Mouse (Mus musculus): ENCODE data around the gene Ice2. TPM values are rescaled to one million over a fixed set of nuclear protein-coding genes. Genes with fewer than 3 reads are reported as not detected.

The Ice2 gene
- polyA plus RNA-seq, 1 experiment from 2014 or later = 12.9 TPM

DNA sequence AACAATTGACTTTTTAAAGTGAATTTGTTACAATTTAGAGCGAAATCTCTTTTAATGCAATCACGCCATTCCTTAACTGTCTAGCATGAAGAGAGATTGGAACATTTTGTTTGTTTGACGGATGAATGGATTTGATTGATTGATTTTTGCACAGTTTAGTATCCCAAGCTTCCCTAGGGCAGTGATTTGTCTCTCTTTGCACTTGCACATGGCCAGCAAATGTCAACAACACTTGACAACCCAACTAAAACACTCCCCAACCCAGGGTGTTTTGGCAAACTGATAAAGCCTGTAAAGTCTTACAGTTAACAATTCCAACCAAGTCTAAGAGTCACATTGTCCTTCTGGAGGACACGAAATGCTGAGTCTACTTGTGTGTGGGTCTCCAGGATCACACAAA is 10.4 kb upstream of the Ice2 start:
- H3K4me3 ChIP-seq (ENCODE audit: low read depth, low read length) = no peak overlapping the region
- WGBS = 90% methylated on average over 4 of the region's 4 CpGs

DNA sequence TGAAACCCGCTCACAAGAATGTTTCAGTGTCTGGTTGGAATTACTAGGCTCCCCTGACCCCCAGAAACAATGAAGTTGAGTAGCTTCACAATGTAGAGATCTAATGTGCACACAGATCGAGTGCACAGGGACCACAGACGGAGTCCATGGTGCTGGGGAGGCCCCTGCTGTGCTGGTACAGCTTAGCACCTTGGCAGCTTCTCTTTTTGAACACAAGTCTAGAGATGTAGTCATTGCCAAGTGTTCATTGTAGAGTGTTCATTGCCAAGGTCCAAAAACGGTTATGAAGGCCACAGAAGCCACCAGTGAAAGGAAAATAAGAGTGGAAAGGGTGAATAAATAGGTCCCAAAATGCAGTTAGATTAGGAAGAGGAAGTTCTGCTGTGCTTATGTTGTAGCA is 7.1 kb upstream of the Ice2 start:
- Histone ChIP-seq H3K4me1 (ENCODE audit: control insufficient read depth, insufficient read depth, low read length) (no peaks in the 10 kb centered on the region), H3K27ac (ENCODE audit: low read depth, low read length) (no peak overlapping the region), H3K27me3 (replicated peaks; ENCODE audit: control insufficient read depth, insufficient read depth, low read length) (no peaks in the 10 kb centered on the region), H3K4me3 (ENCODE audit: low read depth, low read length) (no peak overlapping the region), H3K9me3 (replicated peaks; ENCODE audit: control insufficient read depth, low read length) (no peaks in the 10 kb centered on the region), H3K9ac (ENCODE audit: low read length) (no peak overlapping the region), H3K36me3 (ENCODE audit: control insufficient read depth, insufficient read depth, low read length) (no peaks in the 10 kb centered on the region), H3K4me2 (ENCODE audit: low read length) (no peak overlapping the region)
- no peak for DNase-seq (ENCODE audit: low spot score)
- ATAC-seq = no peak
- WGBS = 75% methylated on average over 4 of the region's 4 CpGs

More for the DNA sequence above, 10.4 kb upstream of the Ice2 start:
- Histone ChIP-seq H3K9ac (ENCODE audit: low read length) (no peak overlapping the region), H3K27me3 (replicated peaks; ENCODE audit: control insufficient read depth, insufficient read depth, low read length) (no peaks in the 10 kb centered on the region), H3K9me3 (replicated peaks; ENCODE audit: control insufficient read depth, low read length) (no peaks in the 10 kb centered on the region), H3K36me3 (ENCODE audit: control insufficient read depth, insufficient read depth, low read length) (no peaks in the 10 kb centered on the region), H3K4me2 (ENCODE audit: low read length) (no peak overlapping the region), H3K27ac (ENCODE audit: low read depth, low read length) (no peak overlapping the region), H3K4me1 (ENCODE audit: control insufficient read depth, insufficient read depth, low read length) (no peaks in the 10 kb centered on the region)
- DNase-seq (ENCODE audit: low spot score) = no peak
- no peak for ATAC-seq

DNA sequence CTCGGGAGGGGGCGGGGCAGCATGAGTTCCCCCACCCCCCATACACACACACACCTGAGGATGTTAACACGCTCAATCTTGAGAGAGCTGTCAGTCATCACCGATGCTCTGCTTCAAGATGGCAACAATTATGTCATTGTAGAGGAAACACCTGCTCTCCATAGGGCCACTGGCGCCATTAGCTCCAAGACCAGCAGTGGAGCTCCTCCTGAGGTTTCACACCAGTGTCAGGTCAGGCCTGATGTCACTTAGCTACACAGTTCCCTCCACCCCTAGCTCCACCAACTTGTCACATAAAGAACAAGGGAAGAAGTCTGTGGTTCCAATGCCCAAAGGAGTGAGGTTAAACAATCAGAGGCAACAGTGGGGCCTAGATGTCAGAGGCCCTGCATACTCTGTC is 3.5 kb upstream of the Ice2 start:
- Histone ChIP-seq H3K4me2 (ENCODE audit: low read length) (no peak overlapping the region), H3K27me3 (replicated peaks; ENCODE audit: control insufficient read depth, insufficient read depth, low read length) (no peaks in the 10 kb centered on the region), H3K27ac (ENCODE audit: low read depth, low read length) (no peak overlapping the region), H3K9ac (ENCODE audit: low read length) (no peak overlapping the region), H3K9me3 (replicated peaks; ENCODE audit: control insufficient read depth, low read length) (no peaks in the 10 kb centered on the region), H3K4me3 (ENCODE audit: low read depth, low read length) (no peak overlapping the region), H3K36me3 (ENCODE audit: control insufficient read depth, insufficient read depth, low read length) (no peaks in the 10 kb centered on the region), H3K4me1 (ENCODE audit: control insufficient read depth, insufficient read depth, low read length) (peaks cover 7% of the 10 kb centered on the region)
- DNase-seq (ENCODE audit: low spot score) (no peak), ATAC-seq (no peak)
- WGBS = 94% methylated on average over 5 of the region's 5 CpGs

DNA sequence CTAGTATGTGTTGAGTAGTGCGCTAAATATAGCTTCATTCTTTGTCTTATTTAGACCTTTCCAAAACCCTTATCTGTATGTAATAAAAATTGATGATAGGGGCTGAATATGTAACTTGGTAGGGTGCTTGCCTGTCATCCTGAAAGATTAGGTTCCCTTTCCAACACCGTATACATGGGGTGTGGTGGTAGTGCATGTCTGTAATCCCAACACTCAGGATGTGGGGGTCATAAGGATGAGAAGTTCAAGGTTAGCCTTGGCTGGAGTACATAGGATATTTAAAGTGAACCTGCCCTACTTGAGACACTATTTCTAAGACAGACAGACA is 310 bp upstream of the Ice2 start:
- H3K36me3 ChIP-seq (ENCODE audit: control insufficient read depth, insufficient read depth, low read length) = no peaks in the 10 kb centered on the region

DNA sequence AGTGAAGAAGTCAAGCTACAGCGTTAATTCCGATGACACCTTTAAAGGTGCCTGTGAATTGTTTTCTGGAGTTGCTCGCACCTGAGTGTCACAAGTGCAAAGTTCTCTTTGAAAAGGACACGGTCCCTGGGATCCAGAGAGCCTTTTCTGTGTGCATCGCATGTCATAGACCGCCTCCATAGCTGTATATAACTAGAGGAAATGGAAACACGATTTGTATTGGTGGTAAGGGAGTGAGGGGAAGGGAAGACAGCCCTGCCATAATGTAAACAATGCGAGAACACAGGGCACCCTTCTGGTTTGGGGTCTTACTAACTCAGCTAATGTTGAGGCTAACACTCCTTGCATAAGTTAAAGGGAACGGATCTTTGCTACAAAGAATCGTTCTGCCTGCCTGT is 746 bp downstream of the Ice2 start:
- Histone ChIP-seq H3K4me3 (ENCODE audit: low read depth, low read length) (peak overlapping the region; percentile 71), H3K27ac (ENCODE audit: low read depth, low read length) (peak overlapping the region; percentile 85; the same call in 1 of the 2 replicates), H3K4me1 (ENCODE audit: control insufficient read depth, insufficient read depth, low read length) (peaks cover 7% of the 10 kb centered on the region), H3K9me3 (replicated peaks; ENCODE audit: control insufficient read depth, low read length) (no peaks in the 10 kb centered on the region), H3K27me3 (replicated peaks; ENCODE audit: control insufficient read depth, insufficient read depth, low read length) (no peaks in the 10 kb centered on the region), H3K4me2 (ENCODE audit: low read length) (peak overlapping the region; percentile 89), H3K36me3 (ENCODE audit: control insufficient read depth, insufficient read depth, low read length) (no peaks in the 10 kb centered on the region), H3K9ac (ENCODE audit: low read length) (peak overlapping the region; percentile 88)
- 20% methylated on average over 10 of the region's 10 CpGs for WGBS
- no peak for DNase-seq (ENCODE audit: low spot score)
- ATAC-seq = peak; percentile 27; the same call in 1 of the 2 replicates

More for the DNA sequence above, 310 bp upstream of the Ice2 start:
- Histone ChIP-seq H3K4me3 (ENCODE audit: low read depth, low read length) (peak overlapping the region; percentile 71), H3K9me3 (replicated peaks; ENCODE audit: control insufficient read depth, low read length) (no peaks in the 10 kb centered on the region), H3K27ac (ENCODE audit: low read depth, low read length) (peak overlapping the region; percentile 85; the same call in 1 of the 2 replicates), H3K4me1 (ENCODE audit: control insufficient read depth, insufficient read depth, low read length) (peaks cover 7% of the 10 kb centered on the region), H3K4me2 (ENCODE audit: low read length) (peak overlapping the region; percentile 89), H3K27me3 (replicated peaks; ENCODE audit: control insufficient read depth, insufficient read depth, low read length) (no peaks in the 10 kb centered on the region), H3K9ac (ENCODE audit: low read length) (peak overlapping the region; percentile 88; the same call in 1 of the 2 replicates)
- 69% methylated on average over 2 of the region's 2 CpGs for WGBS
- DNase-seq (ENCODE audit: low spot score) (no peak), ATAC-seq (peak; percentile 50)

DNA sequence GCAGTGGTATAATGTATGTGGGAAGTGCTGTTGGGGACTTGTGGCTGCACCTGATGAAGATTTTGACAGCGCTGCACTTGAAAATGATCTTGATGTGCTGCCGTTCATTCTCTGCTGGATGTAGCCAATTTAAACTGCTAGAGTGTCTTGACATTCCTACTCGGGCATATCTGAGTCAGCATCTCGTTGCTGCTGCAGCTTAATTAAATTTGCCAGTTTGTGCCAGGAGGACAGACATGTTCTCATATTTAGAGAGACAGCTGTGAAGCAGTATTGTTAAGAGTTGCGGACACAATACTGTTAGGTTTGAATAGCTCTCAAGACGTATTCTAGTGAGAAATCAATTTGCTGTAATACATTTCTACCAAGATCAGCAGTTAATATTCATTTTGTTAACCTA is 7.0 kb downstream of the Ice2 start:
- no peaks in the 10 kb centered on the region for H3K9me3 ChIP-seq (replicated peaks; ENCODE audit: control insufficient read depth, low read length)
- DNase-seq (ENCODE audit: low spot score) (peak; percentile 11), ATAC-seq (no peak)
- no peak overlapping the region for H3K4me3 ChIP-seq (ENCODE audit: low read depth, low read length)
- H3K9ac ChIP-seq (ENCODE audit: low read length) = no peak overlapping the region
- 48% methylated on average over 6 of the region's 6 CpGs for WGBS
- H3K27ac ChIP-seq (ENCODE audit: low read depth, low read length) = no peak overlapping the region
- H3K4me1 ChIP-seq (ENCODE audit: control insufficient read depth, insufficient read depth, low read length) = no peaks in the 10 kb centered on the region
- H3K4me2 ChIP-seq (ENCODE audit: low read length) = no peak overlapping the region
- H3K27me3 ChIP-seq (replicated peaks; ENCODE audit: control insufficient read depth, insufficient read depth, low read length) = no peaks in the 10 kb centered on the region
- peaks cover 5% of the 10 kb centered on the region; the same call in 1 of the 2 replicates for H3K36me3 ChIP-seq (ENCODE audit: control insufficient read depth, insufficient read depth, low read length)

DNA sequence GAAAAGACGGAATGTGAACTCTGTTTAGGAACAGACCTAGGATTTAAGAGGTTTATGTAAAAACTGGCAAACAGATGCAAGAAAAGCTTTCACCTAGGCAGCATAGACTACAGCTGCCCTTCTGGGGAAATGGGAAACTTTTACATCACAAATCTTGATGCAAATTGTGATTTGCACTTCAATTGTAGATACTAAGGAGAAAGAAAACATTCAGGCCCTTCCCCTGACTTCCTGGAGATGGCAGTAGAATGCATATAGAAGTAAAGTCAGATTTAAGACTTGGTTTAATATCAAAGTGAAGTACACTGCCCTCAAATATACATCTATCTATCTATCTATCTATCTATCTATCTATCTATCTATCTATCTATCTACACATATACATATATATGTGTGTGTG is 21.8 kb downstream of the Ice2 start:
- H3K4me2 ChIP-seq (ENCODE audit: low read length) = no peak overlapping the region
- no peak overlapping the region for H3K4me3 ChIP-seq (ENCODE audit: low read depth, low read length)
- DNase-seq (ENCODE audit: low spot score) (peak; percentile 16), ATAC-seq (no peak)
- no peak overlapping the region for H3K27ac ChIP-seq (ENCODE audit: low read depth, low read length)
- WGBS = 91% methylated on average over 1 of the region's 1 CpGs
- no peaks in the 10 kb centered on the region for H3K27me3 ChIP-seq (replicated peaks; ENCODE audit: control insufficient read depth, insufficient read depth, low read length)
- H3K36me3 ChIP-seq (ENCODE audit: control insufficient read depth, insufficient read depth, low read length) = peaks cover 50% of the 10 kb centered on the region
- H3K9ac ChIP-seq (ENCODE audit: low read length) = no peak overlapping the region
- H3K4me1 ChIP-seq (ENCODE audit: control insufficient read depth, insufficient read depth, low read length) = no peaks in the 10 kb centered on the region
- no peaks in the 10 kb centered on the region for H3K9me3 ChIP-seq (replicated peaks; ENCODE audit: control insufficient read depth, low read length)

DNA sequence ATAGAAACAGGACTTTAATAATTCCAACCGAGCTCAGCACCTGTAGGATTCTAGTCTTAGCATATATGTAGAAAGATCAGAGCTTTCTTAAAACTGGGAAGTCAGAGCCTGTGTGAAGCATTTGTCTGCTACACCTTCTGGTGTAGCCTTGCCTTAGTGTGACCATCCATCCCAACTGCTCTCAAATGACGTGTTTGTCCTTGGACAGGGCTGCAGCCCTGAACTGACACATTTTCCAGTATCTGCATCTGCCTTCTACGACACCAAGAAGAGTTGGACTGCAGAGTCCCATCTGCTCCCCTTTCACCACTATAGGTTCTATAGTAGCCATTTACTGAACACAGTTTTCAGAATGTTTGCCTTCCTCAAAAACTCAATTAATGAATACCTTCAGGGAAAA is 32.8 kb downstream of the Ice2 start:
- peaks cover 7% of the 10 kb centered on the region; the same call in 1 of the 2 replicates for H3K4me1 ChIP-seq (ENCODE audit: control insufficient read depth, insufficient read depth, low read length)
- H3K4me3 ChIP-seq (ENCODE audit: low read depth, low read length) = no peak overlapping the region
- no peaks in the 10 kb centered on the region for H3K9me3 ChIP-seq (replicated peaks; ENCODE audit: control insufficient read depth, low read length)
- H3K27me3 ChIP-seq (replicated peaks; ENCODE audit: control insufficient read depth, insufficient read depth, low read length) = no peaks in the 10 kb centered on the region
- DNase-seq (ENCODE audit: low spot score) = no peak
- H3K27ac ChIP-seq (ENCODE audit: low read depth, low read length) = no peak overlapping the region
- no peak for ATAC-seq
- H3K36me3 ChIP-seq (ENCODE audit: control insufficient read depth, insufficient read depth, low read length) = peaks cover 36% of the 10 kb centered on the region
- H3K9ac ChIP-seq (ENCODE audit: low read length) = no peak overlapping the region
- WGBS = 83% methylated on average over 3 of the region's 3 CpGs
- no peak overlapping the region for H3K4me2 ChIP-seq (ENCODE audit: low read length)

DNA sequence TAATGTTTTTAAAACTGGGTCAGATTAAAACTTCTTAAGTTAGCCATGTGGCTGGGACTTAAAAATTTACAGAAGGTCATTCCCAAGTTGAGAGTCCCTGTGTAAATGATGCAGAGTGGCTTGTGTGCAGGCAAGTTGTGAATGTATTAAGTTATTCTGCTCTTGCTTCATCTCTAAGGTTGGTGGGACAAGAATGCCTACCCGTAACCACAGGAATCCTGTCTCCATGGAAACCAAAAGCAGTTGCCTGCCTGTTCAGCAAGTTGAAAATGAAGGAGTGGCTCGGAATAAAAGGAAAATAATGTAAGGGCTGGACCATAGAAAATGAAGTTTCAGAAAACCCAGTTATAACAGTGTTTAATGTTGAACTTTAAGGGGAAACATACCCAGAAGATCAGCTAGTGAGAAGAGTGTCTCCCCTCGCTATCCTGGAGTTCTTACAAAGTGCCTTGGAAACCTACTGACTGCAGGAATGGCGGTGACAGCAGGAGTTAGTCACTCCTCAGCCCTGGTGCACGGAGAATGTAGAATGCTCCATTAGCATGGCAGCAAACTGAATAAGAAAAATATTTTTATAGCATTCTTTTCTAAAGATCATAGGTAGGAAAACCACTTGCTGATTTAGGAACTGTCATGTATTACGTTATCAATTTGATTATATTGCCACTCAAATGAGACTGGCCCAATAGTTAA is 34.3 kb downstream of the Ice2 start:
- 25% methylated on average over 6 of the region's 6 CpGs for WGBS
- H3K27ac ChIP-seq (ENCODE audit: low read depth, low read length) = no peak overlapping the region
- H3K9ac ChIP-seq (ENCODE audit: low read length) = no peak overlapping the region
- 0 out of 2 replicates have a peak, but pooled peaks have one; percentile 46 for ATAC-seq
- H3K9me3 ChIP-seq (replicated peaks; ENCODE audit: control insufficient read depth, low read length) = no peaks in the 10 kb centered on the region
- H3K4me2 ChIP-seq (ENCODE audit: low read length) = no peak overlapping the region
- H3K4me1 ChIP-seq (ENCODE audit: control insufficient read depth, insufficient read depth, low read length) = peaks cover 7% of the 10 kb centered on the region; the same call in 1 of the 2 replicates
- H3K36me3 ChIP-seq (ENCODE audit: control insufficient read depth, insufficient read depth, low read length) = peaks cover 24% of the 10 kb centered on the region
- DNase-seq (ENCODE audit: low spot score) = peak; percentile 73
- no peaks in the 10 kb centered on the region for H3K27me3 ChIP-seq (replicated peaks; ENCODE audit: control insufficient read depth, insufficient read depth, low read length)
- no peak overlapping the region for H3K4me3 ChIP-seq (ENCODE audit: low read depth, low read length)

Data from forebrain, embryonic 14.5 days (tissue).